Mouse (Mus musculus) 3T3-L1 (cell line): Measurements from ENCODE around the gene Alg9.

ENCODE experiments used
- DNase-seq: peaks from one replicate; pipeline ENCODE4 v3.0.0-alpha.2; 2015; ENCODE audit warnings: low read depth, low spot score

Alg9 gene

DNA sequence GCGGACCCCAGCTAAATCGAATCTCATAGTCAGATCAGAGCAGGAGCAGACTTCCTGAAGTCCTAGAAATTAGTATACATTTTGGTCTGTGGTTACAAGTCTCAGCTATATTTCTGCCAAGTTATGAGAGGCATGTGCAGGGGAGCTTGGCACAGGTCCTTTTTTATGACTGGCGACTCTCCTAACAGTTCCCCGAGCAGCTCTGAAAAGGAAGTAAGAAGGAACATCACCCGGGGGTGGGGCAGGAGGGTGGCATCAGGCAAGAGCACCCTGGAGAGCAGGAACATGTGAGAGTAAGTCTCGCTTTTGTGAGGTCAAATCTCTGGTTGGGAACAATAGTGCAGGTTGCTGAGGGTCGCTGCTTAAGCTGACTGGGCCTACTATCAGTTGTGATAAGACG, 75.9 kb downstream of the Alg9 start:
- DNase-seq, result peak; percentile 66

DNA sequence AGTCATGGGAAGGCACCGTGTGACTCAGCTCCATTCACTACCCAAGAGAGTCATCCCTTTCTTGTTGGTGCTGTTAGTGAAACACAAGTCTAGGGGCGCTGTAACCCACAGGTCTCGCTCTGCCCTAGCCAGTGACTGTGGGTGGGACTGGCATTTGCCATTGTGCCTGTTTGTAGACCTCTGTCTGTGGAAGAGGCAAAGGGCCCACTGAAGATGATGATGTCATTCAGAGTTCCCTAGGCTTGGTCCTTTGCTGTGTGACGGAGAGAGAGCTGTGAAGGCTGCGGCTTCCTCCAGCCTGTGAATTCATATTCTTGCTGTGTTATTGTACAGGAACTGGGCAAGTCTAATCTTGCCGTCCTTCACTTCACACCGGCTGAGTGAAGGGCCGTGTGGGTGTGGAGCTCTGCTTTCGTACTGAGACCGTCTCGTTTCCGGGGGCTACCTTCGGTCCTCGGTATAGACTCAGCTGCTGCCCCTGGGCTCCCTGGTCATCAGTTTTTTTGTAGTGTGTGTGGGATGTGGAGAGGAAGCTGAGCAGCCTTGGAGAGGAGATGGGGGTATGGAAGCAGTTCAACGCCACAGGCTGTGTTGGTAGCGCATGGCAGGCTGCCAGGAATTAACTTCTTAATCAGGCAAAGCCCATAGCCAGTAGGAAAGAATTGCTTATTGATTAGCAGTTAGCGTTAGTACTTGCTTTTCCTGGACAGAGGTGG, 78.0 kb downstream of the Alg9 start:
- peak; percentile 36 for DNase-seq

GRCm38 (mm10) chr9:50854376-50854775, 79.6 kb downstream of the Alg9 start:
- no peak for DNase-seq

GRCm38 (mm10) chr9:50855133-50855766, 80.4 kb downstream of the Alg9 start:
- peak; percentile 3 for DNase-seq

- DNase-seq, result no peak
These were observed 81.0 kb downstream of the Alg9 start for GRCm38 (mm10) chr9:50855780-50856179.

DNA sequence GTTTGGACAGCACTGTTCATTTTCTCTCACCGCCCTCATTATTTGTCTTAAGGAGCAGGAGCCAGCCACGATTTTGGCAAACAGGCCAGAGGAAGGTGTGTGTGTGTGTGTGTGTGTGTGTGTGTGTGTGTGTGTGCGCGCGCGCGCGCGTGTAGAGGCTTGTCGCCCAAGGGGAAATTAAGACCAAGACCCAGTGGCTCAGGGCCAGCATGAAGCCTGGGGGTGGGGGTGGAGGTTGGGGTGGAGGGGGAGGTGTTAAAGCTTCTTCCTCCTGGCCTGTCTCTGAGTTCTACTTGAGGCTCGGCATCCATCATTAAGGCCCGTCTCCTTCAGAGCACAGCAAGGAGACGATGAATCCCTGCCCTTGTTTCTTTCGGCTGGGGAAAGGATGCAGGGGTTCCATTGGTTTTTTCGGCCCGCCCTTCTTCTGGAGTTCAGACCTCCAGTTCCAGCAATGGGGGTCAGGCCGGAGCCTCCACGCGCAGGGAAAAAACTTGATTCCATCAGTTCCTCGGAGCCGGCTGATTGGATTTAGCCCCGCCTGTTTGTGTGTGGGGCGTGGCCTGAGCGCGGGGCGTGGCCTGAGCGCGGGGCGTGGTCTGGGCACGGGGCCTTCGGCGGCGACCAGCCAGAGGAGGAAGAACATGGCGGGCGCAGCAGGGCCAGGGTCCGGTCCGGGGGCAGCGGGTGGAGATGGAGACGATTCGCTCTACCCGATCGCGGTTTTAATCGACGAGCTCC, 81.7 kb downstream of the Alg9 start:
- DNase-seq, result peak; percentile 75

DNA sequence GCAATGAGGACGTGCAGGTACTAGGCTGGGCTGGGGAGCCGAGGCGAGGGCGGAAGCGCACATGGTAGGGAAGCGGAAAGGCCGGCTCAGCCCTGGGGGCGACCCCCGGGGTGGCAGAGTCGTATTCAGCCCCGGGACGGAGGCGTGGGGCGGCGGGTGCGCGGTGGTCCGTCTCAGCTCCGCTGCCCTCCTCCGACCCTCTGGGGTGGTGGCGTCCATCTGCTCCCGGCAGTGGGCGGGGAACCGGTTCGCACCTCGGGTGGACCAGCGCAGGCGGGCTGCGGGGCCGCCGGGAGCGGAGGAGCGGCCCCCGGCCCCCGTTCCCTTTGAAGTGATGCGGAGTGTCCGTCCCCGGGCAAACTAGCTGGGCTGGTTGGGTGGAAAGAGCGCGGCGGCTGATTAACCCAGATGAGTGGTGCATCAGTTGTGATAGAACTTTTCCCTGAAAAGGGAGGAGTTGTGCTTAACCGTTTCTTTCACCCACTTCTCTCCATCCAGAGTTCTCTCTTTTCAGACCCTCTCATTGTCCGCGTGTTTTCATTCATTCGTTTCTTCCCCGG, 82.3 kb downstream of the Alg9 start:
- peak; percentile 30 for DNase-seq

DNA sequence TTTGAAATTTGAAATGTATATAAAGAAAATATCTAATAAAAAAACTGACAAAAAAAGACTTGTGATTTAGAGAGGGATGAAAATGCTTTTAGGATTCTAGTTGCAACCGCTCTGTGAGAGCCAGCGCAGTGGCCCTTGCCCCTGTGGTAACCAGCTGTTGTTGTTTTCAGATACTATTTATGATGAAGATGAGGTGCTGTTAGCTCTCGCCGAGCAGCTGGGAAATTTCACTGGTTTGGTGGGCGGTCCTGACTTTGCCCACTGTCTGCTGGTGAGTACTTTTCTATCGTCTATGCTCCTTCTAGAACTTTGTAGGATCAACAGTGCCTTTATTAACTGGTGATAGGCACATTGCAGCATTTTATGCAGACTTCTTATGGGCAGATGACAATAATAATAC, 83.9 kb downstream of the Alg9 start:
- DNase-seq, result no peak

- DNase-seq, result no peak
These were observed 86.5 kb downstream of the Alg9 start for GRCm38 (mm10) chr9:50861119-50861839.

DNA sequence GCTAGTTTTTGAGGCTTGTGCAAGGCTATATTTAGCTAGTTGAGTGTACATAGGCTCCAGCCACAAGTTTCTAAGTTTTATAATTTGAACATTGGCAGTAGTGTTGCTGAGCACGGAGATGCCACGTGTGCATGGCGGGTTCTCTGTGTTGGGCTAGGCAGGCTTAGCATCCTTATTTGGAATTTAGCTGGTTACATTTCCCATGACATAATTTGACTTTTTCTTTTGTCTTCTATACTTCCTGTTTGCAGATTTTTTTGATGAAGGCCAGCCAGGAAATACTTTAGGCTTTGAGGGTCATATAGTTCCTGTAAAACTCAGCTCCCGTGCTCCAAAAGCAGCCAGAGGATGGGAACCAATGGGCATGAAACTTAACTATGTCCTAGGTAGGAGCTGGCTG, 89.0 kb downstream of the Alg9 start:
- no peak for DNase-seq

GRCm38 (mm10) chr9:50864877-50865276, 90.1 kb downstream of the Alg9 start:
- DNase-seq, result no peak

- no peak for DNase-seq
These were observed 91.0 kb downstream of the Alg9 start for GRCm38 (mm10) chr9:50865803-50866202.

DNA sequence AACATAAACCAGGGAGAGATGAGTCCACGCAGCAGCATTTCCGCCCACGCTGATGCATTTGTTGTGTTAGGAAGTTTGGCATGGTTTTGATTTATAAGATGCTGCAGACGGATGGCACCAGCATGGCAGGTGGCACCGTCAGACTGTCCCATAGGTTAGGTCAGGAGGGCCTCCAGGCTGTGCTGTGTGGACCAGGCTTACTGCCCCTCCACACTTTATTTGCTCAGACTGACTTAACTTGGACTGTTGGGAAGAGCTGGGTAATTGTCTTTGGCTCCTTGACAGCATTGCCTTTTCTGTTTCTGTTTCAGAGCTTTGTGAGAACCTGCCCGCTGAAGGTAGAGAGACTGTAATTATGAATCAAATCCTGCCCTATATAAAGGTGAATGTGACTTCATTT, 92.2 kb downstream of the Alg9 start:
- DNase-seq, result no peak

GRCm38 (mm10) chr9:50868182-50868581, 93.4 kb downstream of the Alg9 start:
- DNase-seq, result no peak

DNA sequence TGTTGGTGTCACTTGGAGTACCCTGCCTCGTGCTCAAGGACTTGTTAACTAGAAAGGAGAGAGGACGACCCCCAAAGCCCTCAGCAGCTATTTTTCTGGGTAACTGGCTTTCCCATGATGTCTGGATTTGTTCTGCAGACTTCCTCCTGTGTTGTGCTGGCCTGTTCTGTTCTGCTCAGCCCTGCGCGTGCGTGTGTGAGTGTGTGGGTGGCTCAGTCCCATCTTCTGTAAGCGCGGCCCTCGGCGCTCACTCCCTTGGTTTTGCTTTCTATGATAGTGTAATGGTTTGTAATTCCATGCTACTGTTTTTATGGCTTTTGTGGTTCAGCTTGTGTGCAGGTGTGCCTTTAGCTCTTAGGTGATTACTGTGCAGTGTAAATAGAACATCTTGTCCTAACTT, 98.4 kb downstream of the Alg9 start:
- DNase-seq, result no peak

DNA sequence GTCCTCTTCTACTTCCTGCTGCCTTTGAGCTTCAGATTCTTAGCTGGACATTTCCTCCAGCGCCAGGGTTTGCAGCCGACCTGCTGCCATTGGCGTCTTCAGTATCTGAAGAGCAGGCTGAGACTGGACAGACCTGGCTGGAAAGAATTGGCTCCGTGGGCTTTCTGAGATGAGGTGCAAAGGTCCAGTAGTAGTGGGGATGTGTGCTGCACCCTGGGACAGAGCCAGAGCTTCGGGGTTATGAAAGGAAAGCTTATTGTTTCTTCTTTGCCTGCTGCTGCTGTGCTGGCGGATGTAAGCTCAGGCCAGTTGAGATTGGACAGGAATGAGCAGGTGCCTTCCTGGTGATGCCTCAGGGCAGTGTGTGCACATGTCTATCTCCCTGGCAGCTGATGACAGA, 99.2 kb downstream of the Alg9 start:
- no peak for DNase-seq

DNA sequence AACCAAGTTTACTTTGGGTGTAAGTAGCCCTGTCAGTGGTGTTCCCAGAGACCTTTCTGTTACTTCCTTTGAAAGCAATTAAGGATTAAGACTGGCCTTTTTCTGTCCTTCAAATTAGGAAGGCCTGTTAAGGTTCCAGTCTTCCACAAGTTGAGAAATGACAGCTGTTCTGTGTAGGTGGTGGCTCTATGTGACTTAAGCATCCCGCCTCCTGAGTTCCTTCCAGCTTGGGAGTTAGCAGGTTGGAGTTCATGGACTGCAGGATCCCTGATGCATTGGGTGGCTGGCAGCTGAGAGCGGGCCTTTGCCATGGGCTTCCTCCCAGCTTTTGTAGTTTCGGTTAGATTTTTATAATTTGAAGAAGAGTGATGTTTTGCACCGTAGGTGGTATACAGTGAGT, 100.7 kb downstream of the Alg9 start:
- DNase-seq, result no peak

- no peak for DNase-seq
These were observed 101.5 kb downstream of the Alg9 start for GRCm38 (mm10) chr9:50876287-50876686.

DNA sequence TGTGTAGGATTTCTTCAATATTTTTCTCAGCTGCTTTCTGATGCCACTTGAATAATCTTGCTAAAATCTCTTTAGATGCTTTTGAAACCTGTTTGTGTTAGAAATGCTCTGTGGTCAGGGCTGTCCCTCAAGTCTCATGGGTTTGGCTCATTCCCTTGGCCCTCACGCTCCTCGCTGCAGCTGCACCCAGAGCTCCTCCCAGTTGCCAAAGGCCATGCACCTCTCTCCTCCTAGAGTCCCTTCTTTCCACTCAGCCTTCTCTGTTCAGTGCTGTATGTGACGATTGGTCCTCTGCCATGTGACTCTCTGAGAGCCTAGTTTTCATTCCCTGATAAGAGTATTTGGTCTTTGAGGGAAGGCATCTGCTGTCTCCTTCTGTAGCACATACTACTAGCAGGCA, 102.6 kb downstream of the Alg9 start:
- no peak for DNase-seq

DNA sequence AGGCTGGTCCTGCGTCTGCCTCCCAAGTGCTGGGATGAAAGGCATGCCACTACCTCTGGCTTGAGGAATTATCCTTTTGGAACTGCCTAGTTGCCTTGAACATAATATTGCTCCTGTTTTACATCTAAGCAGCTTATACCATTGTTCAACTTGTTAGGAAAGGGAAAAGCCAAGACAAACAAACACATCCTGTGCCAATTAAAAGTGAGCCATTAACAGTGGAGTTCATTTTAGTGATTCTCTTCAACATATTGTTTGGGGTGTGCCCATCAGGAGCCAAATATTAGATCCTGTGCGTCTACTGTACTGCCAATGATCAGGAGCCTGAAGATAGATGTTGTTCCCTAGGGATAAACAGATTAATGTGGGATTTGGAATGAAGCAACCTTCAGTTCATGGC, 107.4 kb downstream of the Alg9 start:
- no peak for DNase-seq

GRCm38 (mm10) chr9:50884093-50884492, 109.3 kb downstream of the Alg9 start:
- DNase-seq, result peak; percentile 34
